Mouse (Mus musculus) forebrain, postnatal 0 days (tissue): Measurements from ENCODE around the gene Inpp5a. TPM values are rescaled to one million over a fixed set of nuclear protein-coding genes. Genes with fewer than 3 reads are reported as not detected.

Experiments used
- ATAC-seq: fragments of 200-750 bp; cut with Nextera tagmentation; 2 replicates; pipeline ENCODE4 v1.8.0; 2017; ENCODE audit warnings: mild to moderate bottlenecking, moderate library complexity
- DNase-seq: peaks from one replicate; pipeline ENCODE4 v3.0.0-alpha.2; 2015
- H3K27ac ChIP-seq: fragments of 300-500 bp; sonication (generic); 2 replicates; pipeline ENCODE4 v1.5.1; 2014; ENCODE audit warnings: low read depth, mild to moderate bottlenecking, antibody characterized with exemption, low read length, moderate library complexity, mixed read lengths
- H3K27me3 ChIP-seq: fragments of 300-500 bp; sonication (generic); 2 replicates; pipeline ENCODE4 v1.6.1; 2014; ENCODE audit warnings: mild to moderate bottlenecking, low read length, mixed read lengths; ENCODE audit not compliant: insufficient read depth
- H3K36me3 ChIP-seq: fragments of 300-500 bp; sonication (generic); 2 replicates; pipeline ENCODE4 v1.6.1; 2014; ENCODE audit warnings: mild to moderate bottlenecking, moderate library complexity; ENCODE audit not compliant: insufficient read depth
- H3K4me1 ChIP-seq: fragments of 300-500 bp; sonication (generic); 2 replicates; pipeline ENCODE4 v1.6.1; 2014; ENCODE audit warnings: antibody characterized with exemption; ENCODE audit not compliant: insufficient read depth
- H3K4me2 ChIP-seq: fragments of 300-500 bp; sonication (generic); 2 replicates; pipeline ENCODE4 v1.6.1; 2014; ENCODE audit warnings: low read depth, mild to moderate bottlenecking, moderate library complexity
- H3K4me3 ChIP-seq: fragments of 300-500 bp; sonication (generic); 2 replicates; pipeline ENCODE4 v1.5.1; 2014; ENCODE audit warnings: low read depth, low read length, mixed read lengths
- H3K9ac ChIP-seq: fragments of 300-500 bp; sonication (generic); 2 replicates; pipeline ENCODE4 v1.6.1; 2014; ENCODE audit warnings: mild to moderate bottlenecking
- H3K9me3 ChIP-seq: fragments of 300-500 bp; sonication (generic); 2 replicates; pipeline ENCODE4 v1.6.1; 2016; ENCODE audit warnings: low read length
- CTCF ChIP-seq: sonication (generic); IDR thresholded peaks from 2 replicates; pipeline ENCODE4 v1.5.1; 2016; ENCODE audit warnings: antibody characterized with exemption, control low read depth, low read depth
- WGBS: fragments of 180-500 bp; shearing (Covaris S2); extraction: QIAGEN DNeasy Blood & Tissue Kit; methylation state at CpG from one replicate; pipeline ENCODE4 v1.1.7; 2014; 5-methylcytosine and 5-hydroxymethylcytosine counted together
- polyA plus RNA-seq: library from polyadenylated mRNA; unstranded; fragments of >200 nt; fragmentation: Nextera tagmentation; extraction: Ambion mirVana; gene quantifications from 2 replicates; pipeline ENCODE4 v1.2.1, GENCODE M21; 2015
- total RNA-seq: library from RNA; depleted of rRNA; stranded (reverse); fragments of >200 nt; gene quantifications from 2 replicates; pipeline ENCODE4 v1.2.3, GENCODE M21; 2014; rRNA removed

The Inpp5a gene
- total and polyA plus RNA-seq, 2 experiments from 2014 or later, result 8.8 to 16.3 TPM

DNA sequence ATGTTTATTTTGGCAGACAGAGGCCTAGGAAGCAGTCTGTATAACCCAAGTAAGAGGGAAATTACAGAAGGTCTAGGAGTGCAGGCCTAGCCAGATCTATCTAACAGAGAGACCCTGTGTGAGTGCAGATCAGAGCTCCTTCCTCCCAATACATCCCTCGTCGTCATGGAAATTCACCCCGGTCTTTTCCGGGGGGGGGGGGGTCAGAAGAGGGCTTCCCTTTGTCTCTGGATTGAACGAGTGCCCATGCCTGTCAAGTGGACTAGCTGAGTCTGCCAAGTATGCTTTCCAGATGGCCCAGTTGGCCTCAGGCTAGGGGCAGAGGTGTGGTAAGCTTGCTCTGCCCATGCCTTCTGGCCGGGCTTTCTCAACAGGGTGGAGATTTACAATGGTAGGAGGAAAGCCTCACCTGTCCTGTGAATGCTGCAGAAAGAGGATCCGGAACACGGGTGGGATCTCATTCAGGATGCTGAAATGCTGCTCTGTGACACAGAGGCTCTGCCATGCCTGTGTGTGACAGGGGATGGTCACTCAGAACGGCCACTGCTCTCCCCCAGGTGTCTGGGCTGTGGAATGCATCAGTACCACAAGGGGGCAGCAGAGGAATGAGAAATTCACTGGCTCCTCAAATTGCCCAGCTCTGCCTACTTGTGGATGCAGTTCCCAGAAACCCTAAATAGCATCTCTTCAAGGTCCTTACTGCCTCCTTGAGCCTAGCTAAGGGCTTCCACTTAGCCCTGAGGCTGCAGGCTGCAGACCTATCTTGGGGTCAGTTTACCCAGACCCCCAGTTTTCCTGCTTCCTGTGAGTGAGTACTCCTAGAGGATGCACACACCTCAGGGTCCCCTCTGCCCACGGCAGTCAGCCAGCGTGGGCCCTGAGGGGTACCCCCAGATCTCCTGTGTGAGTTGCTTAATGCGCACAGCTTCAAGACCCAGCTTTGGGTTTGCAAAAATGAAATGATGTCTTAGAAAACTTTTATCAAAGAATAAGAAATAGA, 227.2 kb downstream of the Inpp5a start:
- H3K9ac ChIP-seq, result no peak overlapping the region
- 34% methylated on average over 12 of the region's 12 CpGs for WGBS

DNA sequence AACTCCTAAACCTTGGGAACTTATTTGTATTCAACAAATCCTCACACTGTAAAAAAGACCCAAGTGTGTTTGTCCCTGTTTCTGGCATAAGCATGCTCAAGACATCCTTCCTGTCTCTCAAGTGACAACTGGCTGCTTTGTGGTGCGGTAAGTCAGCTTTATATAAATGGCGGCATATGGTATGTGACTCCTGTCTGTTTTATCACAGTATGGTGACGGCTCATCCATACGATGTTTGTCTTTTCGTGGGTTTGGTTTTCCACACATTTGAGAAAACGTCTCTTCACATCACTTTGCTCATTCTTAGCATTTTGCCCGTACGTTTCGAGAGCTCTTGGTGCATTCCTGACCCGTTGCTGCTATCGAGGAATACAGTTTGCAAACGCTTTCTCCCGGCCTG, 233.7 kb downstream of the Inpp5a start:
- Histone ChIP-seq H3K9ac (no peak overlapping the region), H3K27me3 (no peaks in the 10 kb centered on the region), H3K9me3 (no peaks in the 10 kb centered on the region), H3K4me2 (no peak overlapping the region), H3K27ac (no peak overlapping the region), H3K4me1 (no peaks in the 10 kb centered on the region), H3K4me3 (no peak overlapping the region), H3K36me3 (no peaks in the 10 kb centered on the region)
- 67% methylated on average over 13 of the region's 13 CpGs for WGBS
- DNase-seq (peak; percentile 57), ATAC-seq (peak; percentile 70)
- no peak for TF ChIP-seq CTCF

More for the DNA sequence above, 227.2 kb downstream of the Inpp5a start:
- Histone ChIP-seq H3K27ac (no peak overlapping the region), H3K36me3 (no peaks in the 10 kb centered on the region), H3K4me2 (no peak overlapping the region), H3K27me3 (no peaks in the 10 kb centered on the region), H3K9me3 (no peaks in the 10 kb centered on the region), H3K4me1 (no peaks in the 10 kb centered on the region), H3K4me3 (no peak overlapping the region)
- peak; percentile 96 for TF ChIP-seq CTCF
- peak; percentile 88 for DNase-seq
- peak; percentile 87 for ATAC-seq

DNA sequence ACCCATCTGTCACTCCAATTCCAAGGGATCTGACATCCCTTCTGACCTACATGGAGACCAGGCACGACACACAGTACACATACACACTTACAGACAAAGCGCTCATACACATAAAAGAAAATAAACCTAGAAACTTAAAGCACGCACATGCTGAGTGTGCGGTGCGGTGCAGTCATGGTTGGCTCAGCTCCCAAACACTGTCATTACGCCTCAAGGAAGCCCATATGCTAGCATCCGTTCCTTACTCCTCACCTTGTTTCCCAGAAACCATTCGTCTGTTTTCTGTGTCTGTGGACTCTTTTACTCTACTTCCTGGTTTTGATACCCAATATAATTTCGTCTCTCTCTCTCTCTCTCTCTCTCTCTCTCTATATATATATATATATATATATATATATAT, 236.2 kb downstream of the Inpp5a start:
- H3K27ac ChIP-seq, result no peak overlapping the region
- H3K36me3 ChIP-seq, result no peaks in the 10 kb centered on the region
- H3K4me1 ChIP-seq, result no peaks in the 10 kb centered on the region
- no peak overlapping the region for H3K9ac ChIP-seq
- WGBS, result 59% methylated on average over 9 of the region's 9 CpGs
- no peak overlapping the region for H3K4me2 ChIP-seq
- no peaks in the 10 kb centered on the region for H3K9me3 ChIP-seq
- ATAC-seq, result no peak
- TF ChIP-seq CTCF, result no peak
- H3K27me3 ChIP-seq, result no peaks in the 10 kb centered on the region
- no peak overlapping the region for H3K4me3 ChIP-seq
- DNase-seq, result peak; percentile 59

Other genes with a start within 250 kb of the Inpp5a start
- 2.5 and 8.1 TPM in 2 replicates for gene Lrrc27, start 176.1 kb upstream of the Inpp5a start, total RNA-seq
- 4.2 and 5.1 TPM in 2 replicates for gene Lrrc27, start 176.1 kb upstream of the Inpp5a start, polyA plus RNA-seq
- 26.3 and 30.7 TPM in 2 replicates for gene Stk32c, start 175.8 kb upstream of the Inpp5a start, total RNA-seq
- 1.7 and 2.8 TPM in 2 replicates for gene Stk32c, start 175.8 kb upstream of the Inpp5a start, polyA plus RNA-seq
- gene Pwwp2b, start 140.6 kb upstream of the Inpp5a start, total RNA-seq, result 4.3 and 5.4 TPM in 2 replicates
- 5.6 and 6.3 TPM in 2 replicates for gene Pwwp2b, start 140.6 kb upstream of the Inpp5a start, polyA plus RNA-seq
- gene Nkx6-2, start 193.7 kb downstream of the Inpp5a start, total RNA-seq, result 1.00 and 1.2 TPM in 2 replicates
- 0.52 and 1.4 TPM in 2 replicates for gene Nkx6-2, start 193.7 kb downstream of the Inpp5a start, polyA plus RNA-seq